Mouse (Mus musculus) erythroblast, embryonic 14.5 days (primary cell): Measurements from ENCODE around the gene Olfr286.

Experiments
- GATA1 ChIP-seq: IDR thresholded peaks from 2 replicates; pipeline ENCODE4 v1.6.1; 2012; ENCODE audit warnings: low read length, inconsistent platforms, mixed read lengths
- TAL1 ChIP-seq: IDR thresholded peaks from 3 replicates; pipeline ENCODE4 v1.6.1; 2012; ENCODE audit warnings: low read length, inconsistent platforms, mixed read lengths

DNA sequence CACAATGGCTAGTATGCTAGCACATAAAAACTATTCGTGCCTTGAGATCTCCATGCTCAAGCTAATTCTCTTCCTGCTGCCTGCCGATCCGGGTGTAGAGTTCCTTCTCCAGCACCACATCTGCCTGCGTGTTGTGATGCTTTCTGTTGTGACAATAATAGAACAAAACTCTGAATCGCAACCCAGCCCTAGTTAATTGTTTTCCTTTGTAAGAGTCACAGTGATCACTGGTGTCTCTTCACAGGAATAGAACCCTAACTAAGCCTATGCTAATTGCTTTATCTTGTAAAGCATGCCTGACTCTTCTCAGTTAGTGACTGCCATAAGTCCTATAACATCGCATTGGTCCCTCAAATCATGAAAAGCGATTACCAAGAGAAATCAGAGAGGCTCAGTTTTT, 8.2 kb downstream of the Olfr286 start:
- TF ChIP-seq GATA1, result no peak
- TF ChIP-seq TAL1, result no peak
